19 mouse cellular contexts compared by ENCODE assay signal in the genomic region with DNA sequence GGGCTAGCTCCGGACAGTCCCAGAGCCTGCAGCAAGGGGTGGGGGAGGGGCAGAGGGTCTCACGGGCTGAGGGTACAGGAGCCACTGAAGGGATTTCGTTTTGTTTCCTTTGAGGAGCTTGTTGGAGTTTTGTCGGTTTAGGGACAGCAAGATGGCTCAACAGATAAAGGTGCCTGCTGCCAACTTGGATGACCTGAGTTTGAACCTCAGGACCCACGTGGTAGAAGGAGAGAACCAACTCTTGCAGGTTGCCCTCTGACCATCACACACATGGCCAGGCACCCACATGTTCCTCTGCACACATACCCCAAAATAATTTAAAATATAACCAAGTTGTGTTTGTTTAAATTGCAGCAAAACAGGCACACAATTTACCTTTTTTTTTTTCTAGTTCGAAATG. TPM values are rescaled to one million over a fixed set of nuclear protein-coding genes. Genes with fewer than 3 reads are reported as not detected.
"Had no signal": no experiment of that assay in that cellular context is flagged by ENCODE, and none has a peak within 500 bp of the region (broad histone marks: within the 10 kb centered on the region; RNA-seq: fewer than 3 reads in every experiment).

No protein-coding gene starts in this region.

- H3K4me3 ChIP-seq: liver, embryonic 13.5 days; liver, embryonic 15.5 days; megakaryocyte, embryonic 14.5 days; midbrain, embryonic 12.5 days; myocyte; neural tube, embryonic 13.5 days; neural tube, embryonic 15.5 days had no signal

- H3K27me3 ChIP-seq: liver, embryonic 13.5 days; liver, embryonic 15.5 days; neural tube, embryonic 13.5 days; neural tube, embryonic 15.5 days had no signal

- H3K9ac ChIP-seq: liver, embryonic 13.5 days; liver, embryonic 15.5 days; lung, embryonic 14.5 days; midbrain, embryonic 12.5 days; neural tube, embryonic 13.5 days; neural tube, embryonic 15.5 days had no signal

- H3K4me2 ChIP-seq: liver, embryonic 13.5 days; liver, embryonic 15.5 days; lung, embryonic 14.5 days; midbrain, embryonic 12.5 days; neural tube, embryonic 13.5 days; neural tube, embryonic 15.5 days had no signal

- H3K36me3 ChIP-seq: liver, embryonic 13.5 days; liver, embryonic 15.5 days; midbrain, embryonic 12.5 days; neural tube, embryonic 13.5 days; neural tube, embryonic 15.5 days had no signal

- H3K9me3 ChIP-seq: liver, embryonic 13.5 days; liver, embryonic 15.5 days; neural tube, embryonic 15.5 days had no signal

- DNase-seq: liver, embryonic 13.5 days; lung, adult 18-20 months; lung, embryonic 14.5 days; lung, postnatal 10 days; lung, postnatal 4 days; midbrain, embryonic 14.5 days; right cerebral cortex, postnatal 14 days; spleen, adult 18-20 months; thymus, adult 18-20 months; thymus, postnatal 14 days; thymus, postnatal 36 days had no signal

- ATAC-seq: midbrain, embryonic 16.5 days had no signal

- H3K27ac ChIP-seq: liver, embryonic 13.5 days; liver, embryonic 15.5 days; midbrain, embryonic 12.5 days; neural tube, embryonic 13.5 days; neural tube, embryonic 15.5 days had no signal

RNA-seq across cellular contexts. Expression of a gene that starts 17.4 kb away (rescaled TPM):
- polyA plus RNA-seq: myocyte had no signal

RNA-seq across cellular contexts. Expression of a gene that starts 45.5 kb away (rescaled TPM):
- total RNA-seq: megakaryocyte progenitor cell, adult 5-6 weeks had no signal
- polyA plus RNA-seq: liver, embryonic 13.5 days; liver, embryonic 15.5 days; myocyte had no signal
